Mouse (Mus musculus) cerebellum, adult 9-10 months (tissue): Measurements from ENCODE around the gene Exoc3l.

Experiments
- DNase-seq: peaks from one replicate; pipeline ENCODE4 v3.0.0; 2022

Gene Exoc3l

DNA sequence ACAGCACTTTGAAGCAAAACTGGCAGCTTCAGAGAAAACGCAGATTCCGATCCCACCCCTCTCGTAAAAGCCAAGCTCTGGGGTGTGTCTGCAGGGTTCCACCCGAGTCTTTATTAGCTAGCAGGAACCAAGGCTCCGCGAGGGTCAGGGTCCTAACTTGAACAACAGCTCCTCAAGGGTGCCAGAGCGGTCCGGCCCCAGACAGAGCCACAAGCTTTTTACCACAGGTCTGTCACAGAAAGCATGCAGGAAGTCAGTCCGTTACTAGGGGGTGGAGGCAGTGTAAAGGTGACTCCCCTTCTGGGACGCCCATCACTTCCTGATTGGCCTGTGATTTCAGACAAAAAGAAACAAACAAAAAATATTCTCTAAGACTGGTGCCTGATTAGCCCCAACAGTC lies 30.8 kb downstream of the Exoc3l start:
- DNase-seq, result peak; percentile 34

DNA sequence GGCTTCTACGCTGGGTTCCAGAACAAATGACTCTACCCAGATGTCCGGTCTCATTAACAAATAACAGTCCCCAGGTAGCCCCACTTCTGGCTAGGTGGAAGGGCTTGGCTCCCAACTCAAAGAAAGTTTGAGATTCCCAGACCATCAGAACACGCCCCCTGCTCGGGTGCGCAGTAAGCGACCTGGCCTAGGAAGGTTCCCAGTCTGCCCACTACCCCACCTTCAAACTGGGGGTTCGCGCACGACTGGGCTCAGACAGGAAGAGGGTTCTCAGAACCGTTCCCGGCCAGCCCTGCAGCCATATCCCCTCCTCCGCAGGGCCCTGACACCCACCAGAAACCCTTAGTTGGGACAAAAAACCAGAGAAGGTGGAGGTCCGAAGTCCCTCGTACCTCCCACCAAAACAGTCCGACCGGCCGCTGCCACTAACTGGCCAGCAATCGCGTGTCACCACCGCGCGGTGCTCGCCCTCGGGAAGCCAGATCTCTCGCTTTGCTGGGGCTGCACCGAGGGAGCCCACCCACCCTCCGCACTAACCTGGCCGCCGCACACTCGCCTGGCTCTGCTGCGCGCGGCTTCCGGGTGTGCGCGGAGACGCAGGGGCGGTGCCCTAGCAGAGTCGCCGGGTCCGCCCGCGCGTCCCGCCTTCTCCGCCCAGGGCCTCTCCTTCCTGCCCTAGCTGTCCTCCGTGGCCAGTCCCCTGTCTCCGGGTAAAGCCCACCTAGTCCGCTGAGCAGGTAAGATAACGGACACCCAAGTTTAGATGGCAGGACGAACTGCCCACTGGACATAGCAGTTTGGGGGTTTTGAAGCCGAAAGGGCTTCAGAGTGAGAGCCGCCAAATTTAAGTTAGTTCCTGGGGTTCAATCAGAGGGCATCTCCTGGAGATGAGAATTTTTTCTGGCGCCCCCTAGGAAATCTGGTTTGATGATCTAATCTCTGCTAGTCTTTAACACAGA lies 31.6 kb downstream of the Exoc3l start, which contains the start of the genes Tradd and Fbxl8:
Gene Tradd, minus strand, starts transcription at position 586 of the 959 bp plus-strand sequence.
Gene Fbxl8, plus strand, starts transcription at position 625 of the 959 bp plus-strand sequence.
- peak; percentile 59 for DNase-seq

DNA sequence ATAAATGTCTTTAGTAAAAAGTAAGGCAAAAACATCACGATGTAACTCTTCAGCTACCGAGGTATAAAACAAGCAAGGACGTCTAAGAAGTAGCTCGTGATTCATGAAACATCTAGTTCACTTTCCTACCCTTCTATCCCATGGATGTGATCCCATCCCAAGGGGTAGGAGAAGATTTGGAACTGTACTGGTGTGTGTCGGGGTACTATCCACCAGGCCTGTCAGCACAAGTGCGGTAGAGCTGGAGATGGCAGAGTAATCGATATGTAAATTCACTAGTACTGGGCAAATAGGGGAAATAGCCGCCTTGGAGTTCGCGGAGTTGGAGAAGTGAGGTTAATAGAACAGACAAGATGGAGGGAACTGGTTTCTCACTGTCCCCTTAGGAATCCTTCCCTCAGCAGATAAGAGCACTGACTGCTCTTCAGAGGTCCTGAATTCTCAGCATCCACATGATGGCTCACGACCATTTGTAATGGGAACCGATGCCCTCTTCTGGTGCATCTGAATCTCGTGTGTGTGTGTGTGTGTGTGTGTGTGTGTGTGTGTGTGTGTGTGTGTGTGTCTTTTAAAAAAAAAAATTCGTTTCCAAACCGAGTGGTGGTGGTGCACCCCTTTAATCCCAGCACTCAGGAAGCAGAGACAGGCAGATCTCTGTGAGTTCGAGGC lies 32.5 kb downstream of the Exoc3l start:
- peak; percentile 20 for DNase-seq

DNA sequence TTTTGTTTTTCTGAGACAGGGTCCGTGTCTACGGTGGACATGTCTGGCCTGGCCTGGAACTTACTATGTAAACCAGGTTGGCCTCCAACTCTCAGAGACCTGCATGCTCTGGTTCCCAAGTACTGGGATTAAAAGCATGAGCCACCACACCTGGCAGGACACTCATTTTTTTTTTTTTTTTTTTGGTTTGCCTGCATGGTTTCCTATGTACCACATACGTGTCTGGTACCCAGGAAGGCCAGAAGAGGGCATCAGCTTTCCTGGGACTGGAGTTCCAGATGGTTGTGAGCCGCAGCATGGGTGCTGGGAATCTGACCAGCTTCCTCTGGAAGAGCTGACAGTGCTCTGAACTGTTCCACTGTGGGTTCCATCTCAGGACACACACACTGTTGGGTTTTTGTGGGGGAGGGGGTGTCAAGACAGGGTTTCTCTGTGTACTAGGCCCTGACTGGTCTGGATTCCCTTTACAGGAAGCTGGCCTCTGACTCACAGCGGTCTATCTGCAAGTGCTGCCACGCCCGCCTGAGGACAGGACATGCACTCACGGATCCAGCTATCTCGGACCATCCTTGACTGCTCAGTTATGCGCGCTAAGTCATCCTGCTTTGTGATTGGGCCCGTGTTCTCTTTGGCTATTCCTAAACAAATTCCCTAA lies 34.4 kb downstream of the Exoc3l start:
- DNase-seq, result no peak

DNA sequence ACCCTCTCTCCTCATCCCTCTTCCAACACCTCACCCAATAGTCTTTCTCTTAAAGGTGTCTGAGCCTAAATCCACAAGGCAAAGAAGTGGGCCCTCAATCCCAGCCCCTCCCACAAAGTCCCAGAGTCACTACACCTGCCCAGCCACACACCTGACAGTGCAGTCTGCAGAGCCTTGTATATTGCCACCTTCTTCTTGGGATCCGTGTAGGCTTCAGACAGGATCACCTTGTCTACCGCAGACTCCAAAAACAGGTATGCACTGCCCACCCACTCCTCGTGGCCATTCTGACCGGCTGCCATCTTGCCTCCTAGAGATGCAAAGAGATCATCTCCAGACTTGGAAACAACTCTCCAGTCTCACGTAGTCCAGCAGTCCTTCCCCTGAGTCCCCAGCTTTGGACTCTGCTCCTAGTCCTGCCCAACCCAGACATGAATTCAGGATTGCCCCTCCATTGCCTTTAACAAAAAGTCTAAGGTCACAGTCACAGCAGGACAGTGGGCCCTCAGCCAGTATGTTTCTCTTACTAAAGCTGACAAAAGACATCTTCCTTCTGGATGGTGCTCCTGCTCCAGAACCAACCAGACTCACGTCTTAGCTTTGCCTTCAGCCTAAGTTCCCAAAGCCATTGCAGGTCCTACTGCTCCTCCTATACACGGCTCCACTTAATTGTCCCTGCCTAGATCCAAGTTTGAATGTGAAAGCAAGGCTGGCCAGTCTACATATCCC lies 35.4 kb downstream of the Exoc3l start:
- peak; percentile 30 for DNase-seq

DNA sequence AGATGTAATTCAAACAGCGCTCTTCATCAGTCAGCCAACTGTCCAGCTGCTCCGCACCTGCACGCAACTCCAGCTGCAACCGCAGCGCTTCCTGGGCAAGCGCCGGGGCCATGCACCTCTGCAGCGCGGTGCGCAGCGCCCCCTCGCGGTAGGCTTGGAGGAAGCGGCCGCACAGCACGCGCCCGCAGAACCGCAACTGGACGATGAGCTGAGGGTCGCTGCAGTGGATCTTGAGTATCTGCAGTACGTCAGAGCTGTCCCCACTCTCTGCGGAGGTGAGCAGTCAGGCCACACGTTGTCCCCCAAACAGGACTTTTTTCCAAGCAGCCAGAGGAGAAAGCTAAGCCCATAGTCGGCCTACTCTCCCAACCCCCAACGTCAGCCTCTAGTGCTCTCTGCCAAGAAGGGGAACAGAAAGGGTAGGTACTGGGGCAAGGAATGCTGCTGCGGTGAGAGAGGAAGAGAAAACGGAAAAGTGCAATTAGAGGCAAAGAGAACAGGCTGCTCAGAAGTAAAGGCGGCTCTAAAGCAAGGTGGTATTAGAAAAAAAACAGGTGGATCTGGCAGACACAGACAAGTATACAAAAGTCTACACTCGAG lies 36.1 kb downstream of the Exoc3l start:
- peak; percentile 68 for DNase-seq

DNA sequence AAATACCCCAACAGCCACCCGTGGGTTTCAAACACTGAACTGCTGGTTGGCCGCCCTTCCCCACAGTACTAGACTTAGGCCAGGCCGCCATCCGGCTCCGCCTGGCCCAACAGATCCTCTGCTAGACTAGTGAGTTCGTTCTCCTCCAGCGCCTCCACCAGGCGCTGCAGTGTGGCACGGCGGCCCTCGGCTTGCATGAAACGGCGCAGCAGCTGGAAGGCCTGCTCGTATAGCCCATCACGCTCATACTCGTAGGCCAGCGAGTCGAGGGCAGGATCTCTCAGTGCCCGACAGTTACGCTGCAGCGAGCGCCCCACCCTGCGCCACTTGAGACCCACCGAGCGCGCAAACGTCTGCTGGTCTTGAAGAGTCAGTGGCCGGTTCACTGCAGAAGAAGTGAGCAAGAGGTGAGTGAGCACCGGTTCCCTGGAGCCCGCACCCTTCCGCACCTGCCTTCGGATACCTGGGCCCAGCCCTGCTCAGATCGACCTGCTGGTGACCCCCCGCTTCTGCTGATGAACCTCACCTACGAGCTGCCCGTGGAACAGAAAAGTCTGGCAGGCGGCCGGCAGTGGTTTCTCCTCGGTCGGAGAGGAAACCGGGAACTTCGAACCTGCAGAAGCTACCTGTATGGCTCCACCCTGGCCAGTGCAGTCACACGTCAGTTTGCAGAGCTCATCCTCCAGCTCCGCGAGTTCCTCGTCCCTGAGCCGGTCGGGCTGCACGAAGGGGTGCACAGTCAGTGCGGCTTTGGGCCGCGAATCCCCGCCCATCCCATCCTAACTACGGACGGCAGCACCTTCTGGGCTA lies 36.8 kb downstream of the Exoc3l start:
- peak; percentile 39 for DNase-seq

DNA sequence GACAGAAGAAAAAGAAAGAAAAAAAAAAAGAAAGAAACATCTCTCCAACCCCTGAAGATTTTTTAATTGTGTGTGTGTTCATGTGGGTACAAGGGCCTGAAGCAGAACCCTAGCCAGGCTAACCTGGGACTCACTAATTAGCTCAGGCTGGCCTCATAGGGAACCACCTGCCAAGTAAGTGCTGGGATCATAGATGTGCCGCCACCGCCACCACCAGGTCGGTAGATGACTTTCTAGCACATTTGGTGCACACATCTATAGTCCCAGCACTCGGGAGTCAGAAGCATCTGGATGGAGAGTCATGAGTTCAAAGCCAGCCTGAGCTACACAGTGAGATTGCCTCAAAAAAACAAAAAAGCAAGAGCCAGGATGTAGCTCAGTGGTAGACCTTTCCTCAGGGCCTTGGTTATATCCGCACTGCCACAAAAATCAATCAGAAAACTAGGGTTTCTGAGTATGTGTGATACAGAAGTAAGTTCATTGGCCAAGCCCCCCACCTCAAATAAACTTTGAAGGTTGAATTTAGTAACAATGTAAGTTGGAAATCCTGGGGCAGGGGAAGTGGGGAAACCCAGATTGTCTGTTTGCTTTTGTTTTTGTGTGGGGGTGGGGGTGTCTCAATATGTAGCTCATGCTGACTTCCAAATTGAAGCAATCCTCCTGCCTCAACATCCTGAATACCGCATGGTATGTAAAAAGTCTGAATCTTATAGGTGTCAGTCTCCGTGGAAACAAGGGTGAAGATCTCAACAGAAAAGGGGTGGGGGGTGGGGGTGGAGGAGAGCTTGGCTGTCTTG lies 38.4 kb downstream of the Exoc3l start:
- peak; percentile 17 for DNase-seq

DNA sequence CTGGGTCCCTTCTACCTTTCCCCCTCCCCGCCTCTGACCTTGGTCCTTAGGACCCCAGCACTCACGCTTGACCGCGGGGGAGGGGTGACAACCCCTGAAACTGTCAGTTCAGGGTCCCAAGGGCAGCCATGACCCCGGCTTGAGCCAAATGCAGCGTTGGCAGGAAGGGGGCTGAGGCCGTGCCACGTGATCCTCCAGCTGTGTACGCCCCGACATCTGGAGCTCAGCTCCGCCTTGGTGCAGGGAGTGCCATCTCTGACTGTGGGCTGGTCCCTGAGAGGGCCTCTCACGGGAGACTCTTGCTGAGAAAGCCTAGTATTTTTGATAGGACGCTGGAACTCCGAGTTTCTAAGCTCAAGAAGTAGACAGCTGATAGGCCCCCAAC lies 40.9 kb downstream of the Exoc3l start, which contains the start of gene B3gnt9:
Gene B3gnt9, minus strand, starts transcription at position 188 of the 385 bp plus-strand sequence.
- no peak for DNase-seq

DNA sequence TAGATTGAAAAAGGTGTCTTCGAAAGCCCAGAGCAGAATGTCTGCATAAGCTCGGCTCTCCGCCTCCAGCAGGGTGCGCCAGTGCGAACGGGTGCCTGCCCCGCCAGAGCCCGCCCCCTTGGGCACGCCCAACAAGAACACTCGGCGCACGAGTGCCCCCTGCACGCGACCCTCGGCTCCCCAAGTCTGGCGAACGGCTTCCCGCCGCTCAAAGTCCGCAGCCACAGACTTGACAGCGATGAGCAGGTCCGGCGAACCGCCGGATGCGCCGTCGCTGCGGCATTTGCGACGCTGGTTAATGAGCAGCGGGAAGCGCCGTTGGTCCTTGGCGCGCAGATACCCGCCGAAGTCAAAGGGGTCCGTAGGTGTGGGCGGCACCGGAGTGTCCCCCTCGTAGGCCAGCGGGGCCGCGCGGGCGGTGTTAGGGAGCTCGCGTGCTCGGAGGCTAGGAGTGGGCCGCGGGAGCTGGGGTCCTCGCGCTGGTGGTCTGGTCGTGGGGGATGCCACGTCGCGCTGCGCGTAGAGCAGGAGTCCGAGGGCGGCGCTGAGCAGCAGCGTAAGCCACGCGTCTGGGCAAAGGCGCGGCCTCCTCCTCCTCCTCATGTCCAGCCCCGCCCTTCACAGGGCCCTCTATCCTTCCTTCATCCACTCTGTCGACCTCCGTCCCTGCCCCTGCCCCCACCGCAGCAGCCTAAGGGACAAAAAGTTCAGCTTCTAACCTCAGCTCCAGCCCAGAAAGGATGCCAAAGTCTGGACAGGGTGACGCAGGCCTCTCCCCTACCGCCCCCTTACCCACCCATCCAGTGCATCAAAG lies 41.5 kb downstream of the Exoc3l start:
- DNase-seq, result peak; percentile 81

DNA sequence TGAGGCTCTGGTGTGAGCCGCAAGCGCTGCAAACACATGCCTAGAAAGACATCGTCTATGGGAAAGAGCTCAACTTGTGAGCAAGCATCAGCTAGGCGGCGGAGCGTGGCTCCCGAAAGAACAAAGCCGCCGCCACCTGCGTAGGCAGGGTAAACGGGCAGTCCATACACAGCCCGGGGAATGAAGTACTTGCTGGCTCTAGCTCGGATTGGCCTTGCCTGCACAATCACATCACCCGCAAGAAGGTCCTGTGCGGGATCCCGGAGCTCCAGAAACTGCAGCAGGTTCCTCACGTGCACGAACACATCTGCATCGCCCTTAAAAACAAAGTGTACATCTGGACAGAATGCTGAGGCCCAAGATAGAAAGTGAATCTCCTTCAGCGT lies 42.1 kb downstream of the Exoc3l start:
- DNase-seq, result no peak

DNA sequence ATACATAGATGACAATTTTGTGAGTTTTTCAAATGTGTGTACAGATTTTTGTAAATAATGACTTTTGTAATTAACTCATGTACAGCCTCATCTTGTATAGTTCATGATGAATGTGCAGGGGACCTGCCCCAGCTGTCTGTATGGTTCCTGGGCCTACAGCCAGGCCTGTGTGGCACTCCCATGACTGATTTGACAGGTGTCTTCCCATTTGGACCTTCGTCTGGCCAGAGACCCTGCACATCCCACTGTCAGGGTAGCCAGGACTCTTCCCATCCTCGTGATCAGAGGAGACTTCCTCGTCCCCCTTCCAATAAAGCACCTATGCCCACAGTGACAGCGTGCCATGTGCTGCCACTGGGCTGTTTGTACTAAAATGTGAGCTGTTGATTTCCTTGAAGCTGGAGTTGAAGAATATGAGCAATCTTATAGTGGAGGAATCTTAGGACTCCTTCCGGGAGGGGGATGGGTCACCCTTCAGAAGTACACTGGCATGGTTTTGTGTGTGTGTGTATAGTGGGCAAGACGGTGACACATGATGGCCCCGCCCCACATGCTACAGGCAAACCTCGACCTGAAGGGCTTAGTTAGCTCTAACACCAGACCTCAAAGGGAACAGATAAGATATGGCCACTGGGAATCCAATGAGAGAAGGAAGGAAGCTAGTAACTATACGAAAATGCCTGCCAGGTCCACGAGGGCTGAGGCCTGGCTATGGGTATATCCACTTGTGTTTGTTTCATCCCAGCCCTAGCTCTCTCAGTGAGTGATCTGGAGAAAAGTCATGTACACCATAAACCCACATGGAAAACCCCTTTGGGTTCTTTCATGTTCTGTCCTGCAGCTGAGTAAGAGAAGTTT lies 43.0 kb downstream of the Exoc3l start:
- DNase-seq, result peak; percentile 23

DNA sequence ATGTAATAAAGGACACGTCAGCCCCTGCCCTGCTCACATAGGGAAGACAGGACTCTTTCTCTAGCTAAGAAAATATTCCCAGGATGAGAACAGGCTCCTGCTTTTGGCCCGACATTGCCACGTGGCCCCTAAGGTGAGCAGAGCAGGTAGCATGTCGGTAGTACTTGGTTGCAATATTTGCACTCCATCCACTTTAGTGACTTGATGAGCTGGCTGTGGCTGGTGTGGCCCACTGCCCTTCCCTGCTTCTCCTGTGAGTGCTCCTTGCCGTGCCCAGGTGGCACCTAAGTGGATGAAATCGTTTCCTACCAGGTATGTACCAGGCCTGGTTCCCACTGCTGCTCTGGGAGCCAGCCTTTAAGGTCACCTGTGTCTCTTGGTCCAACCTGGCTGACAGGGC lies 43.9 kb downstream of the Exoc3l start:
- DNase-seq, result no peak

DNA sequence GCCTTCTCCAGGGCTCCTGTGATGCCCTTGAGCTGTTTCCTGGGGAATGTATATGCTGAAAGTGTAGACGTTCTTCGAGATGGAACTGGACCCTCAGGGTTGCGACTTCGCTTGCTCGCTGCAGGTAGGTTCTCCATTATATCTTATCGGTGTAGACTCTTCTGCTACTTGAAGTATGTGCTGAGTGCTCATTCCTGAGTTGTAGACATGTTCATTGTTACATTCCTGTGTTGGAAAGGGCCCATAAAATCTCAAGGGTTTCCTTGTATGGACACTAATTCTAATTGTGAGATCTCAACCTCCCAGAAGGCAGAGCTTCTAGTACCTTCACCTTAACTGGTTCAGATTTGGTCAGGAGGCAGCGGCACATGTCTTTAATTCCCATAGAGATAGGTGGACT lies 54.9 kb downstream of the Exoc3l start:
- no peak for DNase-seq
